Mouse (Mus musculus) activated CD4-positive, CD25-positive, alpha-beta regulatory T cell, adult 9 weeks (primary cell): ENCODE results near the gene Ubl4a. TPM values are rescaled to one million over a fixed set of nuclear protein-coding genes. Genes with fewer than 3 reads are reported as not detected.

Source experiments
- polyA plus RNA-seq: library from polyadenylated mRNA; unstranded; fragments of 100-300 nt; shearing (Covaris generic); gene quantifications from one replicate; pipeline ENCODE4 v1.2.1, GENCODE M21; 2017

Gene Ubl4a
- 68.2 TPM for polyA plus RNA-seq

DNA sequence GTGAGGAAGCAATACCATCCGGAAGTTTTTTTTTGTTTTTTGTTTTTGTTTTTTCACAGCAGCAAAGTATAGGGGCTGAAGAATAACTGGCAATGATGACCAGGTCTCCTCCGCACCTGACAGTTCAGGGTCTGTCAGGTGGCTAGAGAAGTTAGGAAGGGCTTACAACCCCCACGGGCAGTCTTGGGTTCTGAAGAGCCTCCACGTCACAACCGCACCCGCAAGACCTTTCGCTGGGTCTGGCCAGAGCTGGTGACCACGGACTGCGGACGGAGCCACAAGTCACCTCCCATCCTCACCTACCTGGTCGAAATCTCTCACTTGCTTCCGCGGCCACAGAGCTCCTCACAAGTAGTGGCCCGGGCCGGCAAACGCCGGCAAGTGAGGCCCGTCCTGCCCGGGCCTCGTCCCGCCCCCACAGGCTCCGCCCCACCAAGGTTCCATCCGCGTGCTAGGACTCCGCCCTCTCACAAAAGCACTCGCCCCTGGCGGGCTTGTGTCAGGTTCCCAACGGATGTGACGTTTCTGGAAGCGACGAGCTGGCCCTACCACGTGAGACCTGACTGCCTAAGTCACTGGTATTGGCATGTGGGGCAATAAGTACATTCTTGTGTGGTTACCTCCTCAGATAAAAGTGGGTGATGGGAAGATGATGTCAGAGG, at the start of gene Ubl4a, which contains the start of gene Slc10a3:
Gene Ubl4a, minus strand, starts transcription at position 331 of the 662 bp plus-strand sequence.
Gene Slc10a3, minus strand, starts transcription at position 462 of the 662 bp plus-strand sequence.

DNA sequence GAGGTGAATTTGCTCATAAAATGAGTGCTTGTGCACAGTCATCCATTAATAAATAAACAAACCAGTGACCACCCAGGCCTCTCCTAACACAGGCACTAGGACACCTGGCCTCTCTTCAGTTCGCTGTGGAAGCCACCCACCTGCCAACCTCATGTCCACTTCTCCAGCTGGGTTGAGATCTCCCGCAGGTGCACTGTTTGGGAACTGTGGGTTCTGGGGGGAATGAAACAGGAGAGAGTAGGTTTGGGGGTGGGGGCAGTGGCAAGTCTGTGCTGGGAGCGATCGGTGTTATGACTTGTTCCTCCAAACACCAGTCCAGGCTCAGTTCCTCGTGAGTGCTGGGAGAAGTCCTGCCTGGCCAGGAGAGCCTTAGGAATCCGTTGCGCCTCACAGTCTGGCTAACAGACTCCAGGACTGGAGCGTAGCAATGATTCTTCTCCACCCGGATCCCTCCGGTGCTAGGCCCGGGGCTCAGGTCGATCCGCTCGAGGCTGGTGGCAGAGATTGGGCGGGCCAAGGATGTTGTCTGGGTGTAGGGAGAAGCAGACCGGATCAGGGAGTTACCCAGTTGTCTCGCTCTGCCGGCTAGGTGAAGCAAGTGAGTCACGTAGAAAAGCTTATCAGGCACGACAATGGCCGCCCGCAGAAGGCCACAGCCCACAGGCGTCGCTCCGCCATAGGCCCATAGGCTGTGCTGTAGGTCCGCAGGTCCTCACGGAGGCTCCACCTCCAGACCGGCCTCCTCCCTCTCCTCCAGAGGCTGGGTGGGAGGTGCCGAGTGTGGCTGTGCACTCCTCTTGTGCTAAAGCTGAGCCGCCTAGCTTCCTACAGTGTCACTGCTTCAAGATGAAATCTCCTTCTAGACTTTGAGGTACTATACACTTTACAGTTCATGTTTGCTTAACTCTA, 19.8 kb upstream of the Ubl4a start, which contains the start of the genes Fam3a and Ikbkg:
Gene Fam3a, minus strand, starts transcription at position 738 of the 909 bp plus-strand sequence.
Gene Ikbkg, plus strand, starts transcription at position 756 of the 909 bp plus-strand sequence.

DNA sequence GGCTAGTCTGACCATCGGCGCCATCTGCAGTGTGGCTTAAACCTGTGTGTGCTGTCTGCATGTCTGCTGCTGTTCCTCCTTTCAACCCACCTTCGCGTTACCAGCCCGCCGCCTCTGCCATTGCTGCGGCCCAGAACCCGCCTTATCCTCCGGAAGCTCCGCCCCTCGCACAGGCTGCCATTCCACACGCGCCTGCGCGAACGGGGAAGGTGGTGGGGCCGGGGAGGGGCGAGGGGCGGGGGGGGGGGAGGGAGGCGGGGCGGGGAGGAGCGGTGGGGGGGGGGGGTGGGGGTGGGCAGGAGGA, 19.6 kb downstream of the Ubl4a start, which contains the start of gene Lage3:
Gene Lage3, minus strand, starts transcription at position 152 of the 304 bp plus-strand sequence.

DNA sequence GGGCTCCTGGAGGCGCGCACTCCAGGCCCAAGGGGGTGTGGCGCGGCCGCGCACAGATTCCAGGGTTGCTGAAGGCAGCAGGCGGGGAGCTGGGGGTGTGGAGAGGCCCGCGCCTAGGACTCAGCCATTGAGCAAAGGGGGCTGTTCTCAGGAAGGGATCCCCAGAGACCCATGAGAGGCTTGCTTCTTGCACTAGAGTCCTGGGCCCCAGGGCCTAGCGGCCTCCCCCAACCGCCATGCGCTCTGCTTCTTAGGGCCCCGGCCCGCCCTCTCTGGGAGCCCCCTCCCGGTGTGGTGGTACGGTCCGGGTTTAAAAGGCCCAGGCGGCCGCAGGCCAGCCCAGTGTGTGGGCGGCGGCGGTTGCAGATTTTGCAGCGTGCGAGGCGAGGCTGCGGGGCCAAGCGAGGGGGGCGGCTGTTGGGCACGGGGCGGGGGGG, 44.3 kb downstream of the Ubl4a start, which contains the start of gene Plxna3:
Gene Plxna3, plus strand, starts transcription at position 342 of the 437 bp plus-strand sequence.

Other genes with a start within 250 kb of the Ubl4a start
- not detected for gene Opn1mw, start 245.8 kb downstream of the Ubl4a start, polyA plus RNA-seq
- gene Mecp2, start 237.9 kb downstream of the Ubl4a start, polyA plus RNA-seq = 39.4 TPM
- not detected for gene Tex28, start 205.4 kb downstream of the Ubl4a start, polyA plus RNA-seq
- gene Tktl1, start 196.0 kb downstream of the Ubl4a start, polyA plus RNA-seq = 1.7 TPM
- gene Flna, start 123.4 kb downstream of the Ubl4a start, polyA plus RNA-seq = 396 TPM
- 67.6 TPM for gene Emd, start 118.5 kb downstream of the Ubl4a start, polyA plus RNA-seq
- 80.4 TPM for gene Rpl10, start 102.4 kb downstream of the Ubl4a start, polyA plus RNA-seq
- gene Taz, start 91.3 kb downstream of the Ubl4a start, polyA plus RNA-seq = 138 TPM
- gene Dnase1l1, start 90.9 kb downstream of the Ubl4a start, polyA plus RNA-seq = 26.5 TPM
- gene Atp6ap1, start 76.1 kb downstream of the Ubl4a start, polyA plus RNA-seq = 177 TPM
- 297 TPM for gene Gdi1, start 68.2 kb downstream of the Ubl4a start, polyA plus RNA-seq
- 47.3 TPM for gene Fam50a, start 60.2 kb downstream of the Ubl4a start, polyA plus RNA-seq
- gene Plxna3, start 44.2 kb downstream of the Ubl4a start, polyA plus RNA-seq = 6.3 TPM
- gene Lage3, start 19.6 kb downstream of the Ubl4a start, polyA plus RNA-seq = 53.3 TPM
- 43.9 TPM for gene Slc10a3, start 131 bp upstream of the Ubl4a start, polyA plus RNA-seq
- 43.8 TPM for gene Fam3a, start 20.1 kb upstream of the Ubl4a start, polyA plus RNA-seq
- gene Ikbkg, start 20.1 kb upstream of the Ubl4a start, polyA plus RNA-seq = 61.0 TPM
- gene G6pdx, start 56.0 kb upstream of the Ubl4a start, polyA plus RNA-seq = 64.7 TPM
- not detected for gene Gm6880, start 108.2 kb upstream of the Ubl4a start, polyA plus RNA-seq
- not detected for gene Olfr1326-ps1, start 201.7 kb upstream of the Ubl4a start, polyA plus RNA-seq
- not detected for gene Olfr1325, start 219.5 kb upstream of the Ubl4a start, polyA plus RNA-seq